Mouse (Mus musculus): Measurements from ENCODE around the gene Gm45808. TPM values are rescaled to one million over a fixed set of nuclear protein-coding genes. Genes with fewer than 3 reads are reported as not detected.
A peak's percentile ranks its signal among the peaks of the same experiment; 100 is the strongest.

The Gm45808 gene
- total and polyA plus RNA-seq, 2 experiments from 2014 or later, result 0.18 to 14.2 TPM

- Histone ChIP-seq H3K9me3 (replicated peaks; ENCODE audit: control insufficient read depth, low read length) (no peaks in the 10 kb centered on the region), H3K4me3 (ENCODE audit: low read depth, low read length) (peak overlapping the region; percentile 76), H3K27ac (ENCODE audit: low read depth) (peak overlapping the region; percentile 97), H3K4me1 (ENCODE audit: control insufficient read depth, insufficient read depth) (peaks cover 42% of the 10 kb centered on the region), H3K9ac (replicated peaks; ENCODE audit: low read depth, low read length) (peak overlapping the region; percentile 85), H3K4me2 (ENCODE audit: low read depth, low read length) (peak overlapping the region; percentile 74), H3K27me3 (ENCODE audit: control insufficient read depth, insufficient read depth, low read length) (no peaks in the 10 kb centered on the region), H3K36me3 (replicated peaks; ENCODE audit: control insufficient read depth, insufficient read depth, low read length) (peaks cover 12% of the 10 kb centered on the region; the same call in 1 of the 2 replicates)
- peak; percentile 43 for TF ChIP-seq EP300 (IDR thresholded peaks at IDR 0.05; ENCODE audit: low read depth)
- peak; percentile 26; the same call in 1 of the 2 replicates for TF ChIP-seq CTCF (IDR thresholded peaks at IDR 0.05; ENCODE audit: low read depth)
- ATAC-seq (ENCODE audit: insufficient read depth, low read depth) (no peak), DNase-seq (ENCODE audit: low spot score) (no peak)
- 19% methylated on average over 7 of the region's 7 CpGs for WGBS
Measured at GRCm38 (mm10) chr7:45526474-45527120, 40.0 kb upstream of the Gm45808 start.

GRCm38 (mm10) chr7:45525809-45526473 lies 39.3 kb upstream of the Gm45808 start, which contains the start of the genes Ppp1r15a and Plekha4:
TSS of gene Ppp1r15a (minus strand) at chr7:45526268.
TSS of gene Plekha4 (plus strand) at chr7:45526330.
- Histone ChIP-seq H3K27me3 (ENCODE audit: control insufficient read depth, insufficient read depth, low read length) (no peaks in the 10 kb centered on the region), H3K4me3 (ENCODE audit: low read depth, low read length) (peak within 1 kb of the TSS; percentile 76), H3K9me3 (replicated peaks; ENCODE audit: control insufficient read depth, low read length) (no peaks in the 10 kb centered on the region), H3K27ac (ENCODE audit: low read depth) (peak within 1 kb of the TSS; percentile 97), H3K4me1 (ENCODE audit: control insufficient read depth, insufficient read depth) (peaks cover 42% of the 10 kb centered on the region), H3K4me2 (ENCODE audit: low read depth, low read length) (peak within 1 kb of the TSS; percentile 74), H3K9ac (replicated peaks; ENCODE audit: low read depth, low read length) (peak within 1 kb of the TSS; percentile 85), H3K36me3 (replicated peaks; ENCODE audit: control insufficient read depth, insufficient read depth, low read length) (peaks cover 12% of the 10 kb centered on the region; the same call in 1 of the 2 replicates)
- WGBS, result under 1% methylated on average over 54 of the region's 54 CpGs
- ATAC-seq (ENCODE audit: insufficient read depth, low read depth) (peak; percentile 90), DNase-seq (ENCODE audit: low spot score) (peak; percentile 95)
- TF ChIP-seq EP300 (IDR thresholded peaks at IDR 0.05; ENCODE audit: low read depth), result peak; percentile 85
- TF ChIP-seq CTCF (IDR thresholded peaks at IDR 0.05; ENCODE audit: low read depth), result no peak

GRCm38 (mm10) chr7:45524841-45525621 lies 38.4 kb upstream of the Gm45808 start:
- Histone ChIP-seq H3K27me3 (ENCODE audit: control insufficient read depth, insufficient read depth, low read length) (no peaks in the 10 kb centered on the region), H3K4me1 (ENCODE audit: control insufficient read depth, insufficient read depth) (peaks cover 36% of the 10 kb centered on the region), H3K4me2 (ENCODE audit: low read depth, low read length) (peak overlapping the region; percentile 74), H3K36me3 (replicated peaks; ENCODE audit: control insufficient read depth, insufficient read depth, low read length) (peaks cover 12% of the 10 kb centered on the region; the same call in 1 of the 2 replicates), H3K9ac (replicated peaks; ENCODE audit: low read depth, low read length) (peak overlapping the region; percentile 85), H3K4me3 (ENCODE audit: low read depth, low read length) (peak overlapping the region; percentile 76), H3K9me3 (replicated peaks; ENCODE audit: control insufficient read depth, low read length) (no peaks in the 10 kb centered on the region), H3K27ac (ENCODE audit: low read depth) (peak overlapping the region; percentile 97)
- DNase-seq (ENCODE audit: low spot score), result peak; percentile 83
- TF ChIP-seq EP300 (IDR thresholded peaks at IDR 0.05; ENCODE audit: low read depth) (no peak), CTCF (IDR thresholded peaks at IDR 0.05; ENCODE audit: low read depth) (no peak)
- 4% methylated on average over 12 of the region's 12 CpGs for WGBS
- peak; percentile 24 for ATAC-seq (ENCODE audit: insufficient read depth, low read depth)

GRCm38 (mm10) chr7:45523678-45524170 lies 37.1 kb upstream of the Gm45808 start:
- Histone ChIP-seq H3K4me2 (ENCODE audit: low read depth, low read length) (peak overlapping the region; percentile 57), H3K4me3 (ENCODE audit: low read depth, low read length) (peak overlapping the region; percentile 29), H3K27ac (ENCODE audit: low read depth) (no peak overlapping the region)

More at GRCm38 (mm10) chr7:45523678-45524170, 37.1 kb upstream of the Gm45808 start:
- peaks cover 12% of the 10 kb centered on the region; the same call in 1 of the 2 replicates for H3K36me3 ChIP-seq (replicated peaks; ENCODE audit: control insufficient read depth, insufficient read depth, low read length)
- DNase-seq (ENCODE audit: low spot score) (no peak), ATAC-seq (ENCODE audit: insufficient read depth, low read depth) (no peak)
- no peaks in the 10 kb centered on the region for H3K9me3 ChIP-seq (replicated peaks; ENCODE audit: control insufficient read depth, low read length)
- TF ChIP-seq EP300 (IDR thresholded peaks at IDR 0.05; ENCODE audit: low read depth) (no peak), CTCF (IDR thresholded peaks at IDR 0.05; ENCODE audit: low read depth) (no peak)
- H3K27me3 ChIP-seq (ENCODE audit: control insufficient read depth, insufficient read depth, low read length), result no peaks in the 10 kb centered on the region
- peak overlapping the region; percentile 25; the same call in 1 of the 2 replicates for H3K9ac ChIP-seq (replicated peaks; ENCODE audit: low read depth, low read length)
- WGBS, result 71% methylated on average over 13 of the region's 13 CpGs
- peaks cover 26% of the 10 kb centered on the region for H3K4me1 ChIP-seq (ENCODE audit: control insufficient read depth, insufficient read depth)

Data from heart, postnatal 0 days (tissue).